Mouse (Mus musculus) olfactory bulb, adult 2 months (tissue): ENCODE results near the gene Otx2.

ENCODE experiments used
- CTCF ChIP-seq: fragments of 200-500 bp; IDR thresholded peaks from 2 replicates; pipeline ENCODE4 v1.5.1; 2012; ENCODE audit warnings: low read depth, mild to moderate bottlenecking, low read length, moderate library complexity; ENCODE audit not compliant: insufficient read depth
- POLR2A ChIP-seq: fragments of 200-500 bp; IDR thresholded peaks from 2 replicates; pipeline ENCODE4 v1.6.1; 2012; ENCODE audit warnings: mild to moderate bottlenecking, low read depth, low read length, moderate library complexity; ENCODE audit not compliant: insufficient read depth

DNA sequence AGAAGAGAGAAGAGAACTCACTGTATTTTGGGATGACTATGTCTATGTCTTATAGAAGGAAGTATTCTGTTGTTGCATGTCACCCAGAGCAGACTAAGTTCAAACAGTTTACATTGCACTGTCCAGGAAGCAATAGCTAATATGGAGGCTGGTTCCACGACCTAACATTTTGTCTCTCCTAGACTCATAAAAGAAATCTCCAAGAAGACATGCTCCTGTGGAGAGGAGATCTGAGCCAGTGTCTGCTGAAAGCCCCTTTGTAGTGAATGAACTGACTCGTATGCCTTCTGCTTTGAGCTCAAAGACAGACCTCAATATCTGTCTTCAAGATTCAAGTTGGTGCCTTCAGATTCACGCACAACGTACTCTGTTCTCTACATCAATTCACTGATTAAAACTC is 14.0 kb downstream of the Otx2 start:
- no peak for TF ChIP-seq POLR2A
- TF ChIP-seq CTCF: no peak
